Comparison of ENCODE assay signal across 14 mouse cellular contexts in the genomic region with DNA sequence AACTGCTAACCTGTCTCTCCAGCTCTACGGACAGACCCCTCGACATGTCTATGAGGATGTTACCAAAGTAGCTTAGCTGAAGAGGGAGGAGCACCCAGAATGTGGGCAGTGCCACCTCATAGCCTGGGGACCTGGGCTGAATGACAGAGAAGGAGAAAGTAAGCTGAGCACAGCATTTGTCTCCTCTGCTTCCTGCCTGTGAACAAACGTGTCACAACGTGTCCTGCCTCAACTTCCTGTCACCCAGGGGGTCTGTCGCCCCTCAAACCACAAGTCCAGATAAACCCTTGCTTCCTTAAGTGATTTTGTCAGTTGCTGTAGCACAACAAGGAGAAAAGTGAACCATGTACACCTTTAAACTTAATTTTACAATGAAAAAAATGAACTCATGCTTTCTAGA.
A peak's percentile ranks its signal among the peaks of the same experiment; 100 is the strongest.
DNase-seq lines count a peak whose midpoint lies in the region; ATAC-seq and TF ChIP-seq lines count a peak whose summit lies in the region.
"Had no signal": no experiment of that assay in that cellular context is flagged by ENCODE, and none has a peak within 500 bp of the region (broad histone marks: within the 10 kb centered on the region; RNA-seq: fewer than 3 reads in every experiment).

No protein-coding gene starts in this region.

- no peak for ATAC-seq in lung, postnatal 0 days
- ATAC-seq in megakaryocyte progenitor cell, adult 5-6 weeks (replicated peaks; ENCODE audit: poor library complexity): peak; percentile 84

- TF ChIP-seq CTCF in lung, postnatal 0 days (IDR thresholded peaks at IDR 0.05): no peak

- H3K4me2 ChIP-seq in lung, postnatal 0 days (replicated peaks; ENCODE audit: low read depth, low read length): no peak overlapping the region
- H3K4me2 ChIP-seq: heart, embryonic 11.5 days; hindbrain, embryonic 14.5 days; limb, embryonic 13.5 days; lung, embryonic 15.5 days had no signal

- H3K4me1 ChIP-seq in lung, postnatal 0 days (ENCODE audit: insufficient read depth, low read depth, low read length): no peaks in the 10 kb centered on the region
- H3K4me1 ChIP-seq in ES-E14 (ENCODE audit: control insufficient read depth in 2 of 2, insufficient read depth in 2 of 2, low read length in 2 of 2, poor library complexity in 1 of 2): peaks cover 11 to 18% of the 10 kb centered on the region in 2 experiments; a peak in 3 of 4 replicates
- H3K4me1 ChIP-seq in embryonic facial prominence, embryonic 10.5 days: no peaks in the 10 kb centered on the region
- H3K4me1 ChIP-seq: lung, embryonic 15.5 days had no signal

- no peak overlapping the region for H3K27ac ChIP-seq in lung, postnatal 0 days (ENCODE audit: low read length)
- H3K27ac ChIP-seq in ES-E14 (ENCODE audit: insufficient read depth, low read depth, low read length, poor library complexity, severe bottlenecking): peak overlapping the region; percentile 24; the same call in 1 of the 2 replicates
- H3K27ac ChIP-seq in embryonic facial prominence, embryonic 10.5 days (replicated peaks): no peak overlapping the region
- H3K27ac ChIP-seq: hindbrain, embryonic 14.5 days; kidney, postnatal 0 days; limb, embryonic 13.5 days; lung, embryonic 15.5 days had no signal

- no peaks in the 10 kb centered on the region for H3K9me3 ChIP-seq in lung, postnatal 0 days (ENCODE audit: low read length)
- H3K9me3 ChIP-seq in ES-E14 (ENCODE audit: control insufficient read depth, insufficient read depth, low read depth, low read length): no peaks in the 10 kb centered on the region
- H3K9me3 ChIP-seq in embryonic facial prominence, embryonic 10.5 days: no peaks in the 10 kb centered on the region
- H3K9me3 ChIP-seq: limb, embryonic 13.5 days; lung, embryonic 15.5 days had no signal

- H3K4me3 ChIP-seq in lung, postnatal 0 days (ENCODE audit: low read depth, low read length): no peak overlapping the region
- no peak overlapping the region for H3K4me3 ChIP-seq in ES-E14 (ENCODE audit: insufficient read depth in 1 of 2, low read depth in 1 of 2, low read length in 2 of 2, poor library complexity in 1 of 2, severe bottlenecking in 1 of 2)
- no peak overlapping the region for H3K4me3 ChIP-seq in embryonic facial prominence, embryonic 10.5 days
- H3K4me3 ChIP-seq: limb, embryonic 13.5 days; lung, embryonic 15.5 days had no signal

- no peaks in the 10 kb centered on the region for H3K36me3 ChIP-seq in lung, postnatal 0 days (ENCODE audit: insufficient read depth, low read length)
- peaks cover 6% of the 10 kb centered on the region; the same call in 1 of the 2 replicates for H3K36me3 ChIP-seq in ES-E14 (ENCODE audit: control insufficient read depth, insufficient read depth, low read length, poor library complexity, severe bottlenecking)
- H3K36me3 ChIP-seq in embryonic facial prominence, embryonic 10.5 days (replicated peaks): no peaks in the 10 kb centered on the region
- H3K36me3 ChIP-seq: limb, embryonic 13.5 days; lung, embryonic 15.5 days had no signal

- H3K9ac ChIP-seq in lung, postnatal 0 days (replicated peaks; ENCODE audit: low read depth): no peak overlapping the region
- no peak overlapping the region for H3K9ac ChIP-seq in ES-E14 (ENCODE audit: insufficient read depth, low read depth, low read length, poor library complexity, severe bottlenecking)
- H3K9ac ChIP-seq: hindbrain, embryonic 14.5 days; limb, embryonic 13.5 days; lung, embryonic 15.5 days had no signal

- H3K27me3 ChIP-seq in lung, postnatal 0 days (replicated peaks; ENCODE audit: insufficient read depth, low read length): no peaks in the 10 kb centered on the region
- no peaks in the 10 kb centered on the region for H3K27me3 ChIP-seq in embryonic facial prominence, embryonic 10.5 days (replicated peaks; ENCODE audit: low read depth, poor library complexity, severe bottlenecking)
- H3K27me3 ChIP-seq: limb, embryonic 13.5 days had no signal

- WGBS in lung, postnatal 0 days: 32% methylated on average over 5 of the region's 5 CpGs
- 53% methylated on average over 5 of the region's 5 CpGs for WGBS in embryonic facial prominence, embryonic 10.5 days

- DNase-seq in lung, postnatal 36 days: peak; percentile 5
- DNase-seq in lung, postnatal 0 days (ENCODE audit: low spot score): no peak
- DNase-seq in ES-E14 (ENCODE audit: low read depth, low spot score): no peak
- peak; percentile 79 for DNase-seq in thymus, postnatal 14 days
- DNase-seq in adrenal gland, adult 8-10 months: no peak
- DNase-seq in embryonic facial prominence, embryonic 10.5 days (ENCODE audit: low spot score): no peak
- DNase-seq in layer of hippocampus, postnatal 10 days (ENCODE audit: low spot score in 2 of 2): no peak
- DNase-seq: layer of hippocampus, adult 9-11 months had no signal

- in situ Hi-C loops in ES-E14 (cut with MboI; ENCODE audit: low sequenced_read_pairs in 2 of 2, unreplicated experiment in 2 of 2): no loop called here

- TF ChIP-seq EP300 in lung, postnatal 0 days (IDR thresholded peaks at IDR 0.05): no peak

TF ChIP-seq in ES-E14, 5 proteins besides CTCF, POLR2A, EP300 and RAD21:
- TF ChIP-seq ZNF384 (IDR thresholded peaks at IDR 0.05; ENCODE audit: low read depth, low read length) (no peak), MAFK (IDR thresholded peaks at IDR 0.05; ENCODE audit: insufficient read depth, low read depth, low read length) (no peak), CHD2 (IDR thresholded peaks at IDR 0.05; ENCODE audit: low read depth, low read length) (no peak)

Comparison
In these comparisons a context has a peak if more than half of its experiments do, and no peak if none do; other contexts are left out.
1. DNase-seq: peak in lung, postnatal 36 days (single experiment) and thymus, postnatal 14 days (single experiment); none in lung, postnatal 0 days (single experiment), ES-E14 (single experiment), adrenal gland, adult 8-10 months (single experiment), embryonic facial prominence, embryonic 10.5 days (single experiment) and layer of hippocampus, postnatal 10 days (0 of 2).